Comparison of ENCODE assay signal across 21 mouse cellular contexts in the genomic region with DNA sequence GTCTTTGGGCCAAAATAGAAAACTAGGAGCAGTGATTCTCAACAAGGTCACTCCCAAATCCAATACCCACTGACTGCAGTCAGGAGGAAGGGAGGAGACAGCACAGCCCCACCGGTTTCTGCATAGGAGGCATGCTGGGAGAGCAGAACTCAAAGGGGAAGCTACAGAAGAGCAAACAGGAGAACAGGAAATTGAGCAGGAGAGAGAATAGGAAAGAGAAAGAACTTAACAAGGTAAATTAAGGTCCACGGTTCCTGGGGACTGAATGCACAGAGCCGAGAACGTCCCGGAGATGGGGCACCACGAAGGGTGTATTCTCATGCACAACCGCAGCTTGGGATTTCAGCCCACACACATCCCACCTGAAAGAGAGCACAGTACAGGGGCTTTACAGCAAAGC. TPM values are rescaled to one million over a fixed set of nuclear protein-coding genes. Genes with fewer than 3 reads are reported as not detected.
A peak's percentile ranks its signal among the peaks of the same experiment; 100 is the strongest.
DNase-seq lines count a peak whose midpoint lies in the region; ATAC-seq and TF ChIP-seq lines count a peak whose summit lies in the region.
"Had no signal": no experiment of that assay in that cellular context is flagged by ENCODE, and none has a peak within 500 bp of the region (broad histone marks: within the 10 kb centered on the region; RNA-seq: fewer than 3 reads in every experiment).

No protein-coding gene starts in this region.

- 0 out of 2 replicates have a peak overlapping the region, but pooled peaks have one; percentile 29 for H3K27ac ChIP-seq in heart, embryonic 11.5 days (ENCODE audit: low read depth, low read length)
- H3K27ac ChIP-seq in heart, embryonic 16.5 days (ENCODE audit: low read length): peak overlapping the region; percentile 11; the same call in 1 of the 2 replicates
- peak overlapping the region; percentile 25; the same call in 1 of the 2 replicates for H3K27ac ChIP-seq in thymus, adult 2 months (ENCODE audit: control insufficient read depth, insufficient read depth, low read length)
- H3K27ac ChIP-seq in layer of hippocampus, adult 2 months: no peak overlapping the region
- H3K27ac ChIP-seq: embryonic facial prominence, embryonic 13.5 days; forebrain, embryonic 12.5 days; hindbrain, embryonic 15.5 days had no signal

- no peak for ATAC-seq in heart, embryonic 11.5 days (replicated peaks; ENCODE audit: insufficient number of reproducible peaks, low FRiP score, low TSS enrichment)
- ATAC-seq in heart, embryonic 16.5 days (replicated peaks; ENCODE audit: extremely low read depth, insufficient read depth, low FRiP score): no peak
- ATAC-seq: activated CD4-positive, CD25-positive, alpha-beta regulatory T cell, adult 4 months; forebrain, embryonic 16.5 days; intestine, embryonic 16.5 days had no signal

- 91% methylated on average over 7 of the region's 7 CpGs for WGBS in heart, embryonic 11.5 days (ENCODE audit: insufficient replicate concordance)
- 85% methylated on average over 7 of the region's 7 CpGs for WGBS in heart, embryonic 16.5 days
- WGBS in thymus, adult 2 months: 84% methylated on average over 7 of the region's 7 CpGs

- peaks cover 6% of the 10 kb centered on the region; the same call in 1 of the 2 replicates for H3K4me1 ChIP-seq in heart, embryonic 11.5 days (ENCODE audit: control insufficient read depth, insufficient read depth, low read length)
- peaks cover 15% of the 10 kb centered on the region for H3K4me1 ChIP-seq in heart, embryonic 16.5 days (ENCODE audit: control insufficient read depth, insufficient read depth, low read length)
- H3K4me1 ChIP-seq in thymus, adult 2 months (replicated peaks; ENCODE audit: control insufficient read depth, insufficient read depth, low read length): no peaks in the 10 kb centered on the region; the same call in none of the 2 replicates

- no peak for DNase-seq in heart, postnatal 10 days
- no peak for DNase-seq in heart, adult 8-10 months (ENCODE audit: low spot score)
- DNase-seq in thymus, adult 2 months: no peak
- DNase-seq in thymus, postnatal 25 days: no peak
- no peak for DNase-seq in layer of hippocampus, adult 2 months (ENCODE audit: low spot score in 2 of 2)
- DNase-seq in gastrocnemius, postnatal 25 days: no peak
- DNase-seq: adrenal gland, postnatal 14 days; cerebellum, adult 18-20 months; cerebellum, adult 9-11 months; cerebellum, postnatal 36 days; gastrocnemius, postnatal 10 days; kidney, adult 2 months had no signal

- no peak overlapping the region for H3K4me3 ChIP-seq in heart, embryonic 11.5 days (ENCODE audit: low read depth, low read length)
- no peak overlapping the region for H3K4me3 ChIP-seq in heart, embryonic 16.5 days (ENCODE audit: low read length)
- H3K4me3 ChIP-seq in thymus, adult 2 months (ENCODE audit: control insufficient read depth, insufficient read depth, low read length): no peak overlapping the region
- no peak overlapping the region for H3K4me3 ChIP-seq in layer of hippocampus, adult 2 months
- H3K4me3 ChIP-seq: embryonic facial prominence, embryonic 13.5 days; forebrain, embryonic 12.5 days; hindbrain, embryonic 15.5 days had no signal

- no peak for TF ChIP-seq CTCF in thymus, adult 2 months (IDR thresholded peaks at IDR 0.05; ENCODE audit: borderline replicate concordance, control insufficient read depth, extremely low read depth, insufficient read depth, low read length, poor library complexity)
- no peak for TF ChIP-seq CTCF in layer of hippocampus, adult 2 months (conservative IDR thresholded peaks at IDR 0.05)

- no peak for TF ChIP-seq POLR2A in thymus, adult 2 months (IDR thresholded peaks at IDR 0.05; ENCODE audit: control insufficient read depth, extremely low read depth, insufficient read depth, low read length, poor library complexity)

- no peak overlapping the region for H3K4me2 ChIP-seq in heart, embryonic 11.5 days
- H3K4me2 ChIP-seq in heart, embryonic 16.5 days (ENCODE audit: low read depth, low read length): no peak overlapping the region
- H3K4me2 ChIP-seq: embryonic facial prominence, embryonic 13.5 days; forebrain, embryonic 12.5 days; hindbrain, embryonic 15.5 days had no signal

- H3K9me3 ChIP-seq in heart, embryonic 11.5 days (replicated peaks; ENCODE audit: control insufficient read depth, low read length): no peaks in the 10 kb centered on the region
- no peaks in the 10 kb centered on the region for H3K9me3 ChIP-seq in heart, embryonic 16.5 days (replicated peaks; ENCODE audit: control insufficient read depth, low read length)
- H3K9me3 ChIP-seq: embryonic facial prominence, embryonic 13.5 days; forebrain, embryonic 12.5 days; G1E; hindbrain, embryonic 15.5 days had no signal

- H3K36me3 ChIP-seq in heart, embryonic 11.5 days (ENCODE audit: control insufficient read depth, insufficient read depth, low read length): peaks cover 27% of the 10 kb centered on the region
- peaks cover 38% of the 10 kb centered on the region for H3K36me3 ChIP-seq in heart, embryonic 16.5 days (ENCODE audit: control insufficient read depth, insufficient read depth)
- H3K36me3 ChIP-seq in thymus, adult 2 months (ENCODE audit: control insufficient read depth, insufficient read depth, low read length): peaks cover 80% of the 10 kb centered on the region

- intact Hi-C loops in heart, postnatal 10 days (cut with DNase I): no loop called here

- H3K27me3 ChIP-seq in heart, embryonic 11.5 days (ENCODE audit: control insufficient read depth, insufficient read depth, low read length): no peaks in the 10 kb centered on the region
- H3K27me3 ChIP-seq in heart, embryonic 16.5 days (ENCODE audit: control insufficient read depth, insufficient read depth, low read length): no peaks in the 10 kb centered on the region
- H3K27me3 ChIP-seq in thymus, adult 2 months (ENCODE audit: control insufficient read depth, insufficient read depth, low read length): no peaks in the 10 kb centered on the region
- H3K27me3 ChIP-seq: embryonic facial prominence, embryonic 13.5 days; forebrain, embryonic 12.5 days; hindbrain, embryonic 15.5 days had no signal

- no peak overlapping the region for H3K9ac ChIP-seq in heart, embryonic 11.5 days (ENCODE audit: low read depth, low read length)
- H3K9ac ChIP-seq in heart, embryonic 16.5 days (ENCODE audit: low read length): no peak overlapping the region
- H3K9ac ChIP-seq: embryonic facial prominence, embryonic 13.5 days; forebrain, embryonic 12.5 days; hindbrain, embryonic 15.5 days had no signal

RNA-seq across cellular contexts. Expression of gene Rbm4, which starts 8.5 kb away (rescaled TPM):
- polyA plus RNA-seq in heart, embryonic 11.5 days (2014; fragmentation: Nextera tagmentation; extraction: Ambion mirVana): 54.0 and 58.0 TPM in 2 replicates
- total RNA-seq in heart, postnatal 10 days (2021): 10 to 100 TPM; 43.1 to 49.2 TPM
- polyA plus RNA-seq in heart, embryonic 16.5 days (2015; fragmentation: Nextera tagmentation; extraction: Ambion mirVana): 57.1 and 58.7 TPM in 2 replicates
- total RNA-seq in heart, adult 8-10 months (2022): 10 to 100 TPM; 38.2 to 44.5 (median 43.4) TPM
- 113 and 130 TPM in 2 replicates for polyA plus RNA-seq in thymus, adult 2 months (2012; rRNA removed)
- total RNA-seq in layer of hippocampus, adult 2 months (2021): 10 to 100 TPM; 76.1 to 95.4 TPM
- 10 to 100 TPM; 27.9 to 31.1 TPM for total RNA-seq in gastrocnemius, postnatal 25 days (2021)

RNA-seq across cellular contexts. Expression of gene Gm21992, which starts 26.2 kb away (rescaled TPM):
- polyA plus RNA-seq in heart, embryonic 11.5 days (2014; fragmentation: Nextera tagmentation; extraction: Ambion mirVana): 19.8 and 24.0 TPM in 2 replicates
- 10 to 100 TPM; 16.8 to 17.8 TPM for total RNA-seq in heart, postnatal 10 days (2021)
- polyA plus RNA-seq in heart, embryonic 16.5 days (2015; fragmentation: Nextera tagmentation; extraction: Ambion mirVana): 16.2 and 23.9 TPM in 2 replicates
- total RNA-seq in heart, adult 8-10 months (2022): 10 to 100 TPM; 10.8 to 23.0 (median 16.2) TPM
- polyA plus RNA-seq in thymus, adult 2 months (2012; rRNA removed): 30.1 and 56.3 TPM in 2 replicates
- 10 to 100 TPM; 26.6 to 27.2 TPM for total RNA-seq in layer of hippocampus, adult 2 months (2021)
- total RNA-seq in gastrocnemius, postnatal 25 days (2021): 1 to 10 TPM; 8.9 to 9.4 TPM

RNA-seq across cellular contexts. Expression of gene Rbm14, which starts 26.2 kb away (rescaled TPM):
- polyA plus RNA-seq in heart, embryonic 11.5 days (2014; fragmentation: Nextera tagmentation; extraction: Ambion mirVana): 58.0 and 67.5 TPM in 2 replicates
- total RNA-seq in heart, postnatal 10 days (2021): 10 to 100 TPM; 33.8 to 34.6 TPM
- 54.0 and 55.3 TPM in 2 replicates for polyA plus RNA-seq in heart, embryonic 16.5 days (2015; fragmentation: Nextera tagmentation; extraction: Ambion mirVana)
- 10 to 100 TPM; 16.4 to 23.3 (median 17.3) TPM for total RNA-seq in heart, adult 8-10 months (2022)
- polyA plus RNA-seq in thymus, adult 2 months (2012; rRNA removed): 158 and 205 TPM in 2 replicates
- 10 to 100 TPM; 59.5 to 65.9 TPM for total RNA-seq in layer of hippocampus, adult 2 months (2021)
- total RNA-seq in gastrocnemius, postnatal 25 days (2021): 10 to 100 TPM; 11.1 to 11.2 TPM

RNA-seq across cellular contexts. Expression of gene Rbm4b, which starts 28.9 kb away (rescaled TPM):
- polyA plus RNA-seq in heart, embryonic 11.5 days (2014; fragmentation: Nextera tagmentation; extraction: Ambion mirVana): 37.0 and 43.4 TPM in 2 replicates
- total RNA-seq in heart, postnatal 10 days (2021): 1 to 10 TPM; 6.5 to 6.7 TPM
- 34.1 and 38.0 TPM in 2 replicates for polyA plus RNA-seq in heart, embryonic 16.5 days (2015; fragmentation: Nextera tagmentation; extraction: Ambion mirVana)
- total RNA-seq in heart, adult 8-10 months (2022): 1 to 10 TPM; 5.4 to 8.1 (median 6.3) TPM
- polyA plus RNA-seq in thymus, adult 2 months (2012; rRNA removed): 20.0 and 20.2 TPM in 2 replicates
- total RNA-seq in layer of hippocampus, adult 2 months (2021): 10 to 100 TPM; 16.8 to 17.9 TPM
- 1 to 10 TPM; 1.9 to 2.1 TPM for total RNA-seq in gastrocnemius, postnatal 25 days (2021)

RNA-seq across cellular contexts. Expression of gene Ccs, which starts 53.9 kb away (rescaled TPM):
- 37.5 and 38.8 TPM in 2 replicates for polyA plus RNA-seq in heart, embryonic 11.5 days (2014; fragmentation: Nextera tagmentation; extraction: Ambion mirVana)
- total RNA-seq in heart, postnatal 10 days (2021): 10 to 100 TPM; 36.0 to 36.9 TPM
- polyA plus RNA-seq in heart, embryonic 16.5 days (2015; fragmentation: Nextera tagmentation; extraction: Ambion mirVana): 39.4 and 40.5 TPM in 2 replicates
- total RNA-seq in heart, adult 8-10 months (2022): 10 to 100 TPM; 22.2 to 32.1 (median 28.6) TPM
- polyA plus RNA-seq in thymus, adult 2 months (2012; rRNA removed): 35.8 and 45.8 TPM in 2 replicates
- total RNA-seq in layer of hippocampus, adult 2 months (2021): 10 to 100 TPM; 33.9 to 38.8 TPM
- 10 to 100 TPM; 26.3 to 27.1 TPM for total RNA-seq in gastrocnemius, postnatal 25 days (2021)
